Mouse (Mus musculus): ENCODE results near the gene Ankrd60. TPM values are rescaled to one million over a fixed set of nuclear protein-coding genes. Genes with fewer than 3 reads are reported as not detected.

The Ankrd60 gene
- polyA plus RNA-seq, 1 experiment from 2014 or later = not detected

GRCm38 (mm10) chr2:173534581-173534980 lies 43.6 kb downstream of the Ankrd60 start:
- no peak overlapping the region for H3K4me3 ChIP-seq
- H3K27ac ChIP-seq = no peak overlapping the region
- DNase-seq (ENCODE audit: low spot score) = no peak
- H3K9me3 ChIP-seq = no peaks in the 10 kb centered on the region
- H3K4me1 ChIP-seq (replicated peaks) = peaks cover 18% of the 10 kb centered on the region; the same call in 1 of the 2 replicates
- H3K36me3 ChIP-seq = no peaks in the 10 kb centered on the region
- H3K27me3 ChIP-seq (ENCODE audit: insufficient read depth, poor library complexity, severe bottlenecking) = 0 out of 2 replicates have a peak, but pooled peaks cover 3% of the 10 kb centered on the region
- WGBS = 83% methylated on average over 7 of the region's 7 CpGs

GRCm38 (mm10) chr2:173532711-173533462 lies 45.3 kb downstream of the Ankrd60 start:
- Histone ChIP-seq H3K27ac (no peak overlapping the region), H3K9me3 (no peaks in the 10 kb centered on the region), H3K4me1 (replicated peaks) (peaks cover 15% of the 10 kb centered on the region; the same call in 1 of the 2 replicates), H3K36me3 (no peaks in the 10 kb centered on the region), H3K4me3 (no peak overlapping the region), H3K27me3 (ENCODE audit: insufficient read depth, poor library complexity, severe bottlenecking) (0 out of 2 replicates have a peak, but pooled peaks cover 3% of the 10 kb centered on the region)
- 68% methylated on average over 15 of the region's 15 CpGs for WGBS
- no peak for DNase-seq (ENCODE audit: low spot score)

- peaks cover 10% of the 10 kb centered on the region; the same call in 1 of the 2 replicates for H3K4me1 ChIP-seq (replicated peaks)
- WGBS = 81% methylated on average over 3 of the region's 3 CpGs
- no peaks in the 10 kb centered on the region for H3K36me3 ChIP-seq
- H3K27me3 ChIP-seq (ENCODE audit: insufficient read depth, poor library complexity, severe bottlenecking) = 0 out of 2 replicates have a peak, but pooled peaks cover 3% of the 10 kb centered on the region
- H3K9me3 ChIP-seq = no peaks in the 10 kb centered on the region
- H3K27ac ChIP-seq = no peak overlapping the region
- no peak for DNase-seq (ENCODE audit: low spot score)
- H3K4me3 ChIP-seq = no peak overlapping the region
These were observed 49.7 kb downstream of the Ankrd60 start for GRCm38 (mm10) chr2:173528493-173528892.

- Histone ChIP-seq H3K36me3 (no peaks in the 10 kb centered on the region), H3K9me3 (no peaks in the 10 kb centered on the region), H3K4me1 (replicated peaks) (no peaks in the 10 kb centered on the region), H3K27ac (no peak within 1 kb of the TSS), H3K4me3 (no peak within 1 kb of the TSS), H3K27me3 (ENCODE audit: insufficient read depth, poor library complexity, severe bottlenecking) (no peaks in the 10 kb centered on the region)
- 91% methylated on average over 18 of the region's 18 CpGs for WGBS
- no peak for DNase-seq (ENCODE audit: low spot score)
These were observed 55.8 kb downstream of the Ankrd60 start, which contains the start of gene 1700021F07Rik for GRCm38 (mm10) chr2:173522376-173522775. TSS of gene 1700021F07Rik (plus strand) at chr2:173522586.

Other genes starting within 250 kb of the Ankrd60 start
- not detected in 2 replicates for gene 1700021F07Rik, start 55.8 kb downstream of the Ankrd60 start, polyA plus RNA-seq (2016; fragmentation: Nextera tagmentation; extraction: Ambion mirVana)
- 25.9 and 31.4 TPM in 2 replicates for gene Rab22a, start 81.4 kb upstream of the Ankrd60 start, polyA plus RNA-seq (2016; fragmentation: Nextera tagmentation; extraction: Ambion mirVana)
- gene 1700010B08Rik, start 141.1 kb upstream of the Ankrd60 start, polyA plus RNA-seq (2016; fragmentation: Nextera tagmentation; extraction: Ambion mirVana) = not detected in 2 replicates
- gene Vapb, start 159.1 kb upstream of the Ankrd60 start, polyA plus RNA-seq (2016; fragmentation: Nextera tagmentation; extraction: Ambion mirVana) = 11.7 and 14.9 TPM in 2 replicates